8 mouse cellular contexts compared by ENCODE assay signal in genomic region chr9:62812216-62813049, GRCm38 (mm10). TPM values are rescaled to one million over a fixed set of nuclear protein-coding genes. Genes with fewer than 3 reads are reported as not detected.
DNase-seq lines count a peak whose midpoint lies in the region; ATAC-seq and TF ChIP-seq lines count a peak whose summit lies in the region.

No protein-coding gene starts in this region.

- no peaks in the 10 kb centered on the region for H3K27me3 ChIP-seq in cerebellum, adult 2 months (ENCODE audit: control insufficient read depth, insufficient read depth, low read length)
- H3K27me3 ChIP-seq in lung, embryonic 16.5 days (ENCODE audit: control insufficient read depth, insufficient read depth, low read depth, low read length): no peaks in the 10 kb centered on the region
- no peaks in the 10 kb centered on the region for H3K27me3 ChIP-seq in hindbrain, embryonic 16.5 days (replicated peaks; ENCODE audit: control insufficient read depth, insufficient read depth, low read length)
- H3K27me3 ChIP-seq in myocyte (ENCODE audit: control insufficient read depth, insufficient read depth, insufficient read length): no peaks in the 10 kb centered on the region

- peak overlapping the region; percentile 76 for H3K4me3 ChIP-seq in cerebellum, adult 2 months (replicated peaks; ENCODE audit: insufficient read depth, low read depth, low read length)
- peak overlapping the region; percentile 95 for H3K4me3 ChIP-seq in lung, embryonic 16.5 days (ENCODE audit: low read length)
- peak overlapping the region; percentile 100 for H3K4me3 ChIP-seq in hindbrain, embryonic 16.5 days (ENCODE audit: low read length)
- H3K4me3 ChIP-seq in myocyte: peak overlapping the region; percentile 90

- H3K79me2 ChIP-seq in myocyte (ENCODE audit: control insufficient read depth, insufficient read depth): peaks cover 38% of the 10 kb centered on the region

- 9% methylated on average over 14 of the region's 14 CpGs for WGBS in cerebellum, adult 2 months
- WGBS in lung, embryonic 16.5 days: 13% methylated on average over 14 of the region's 14 CpGs
- 10% methylated on average over 14 of the region's 14 CpGs for WGBS in hindbrain, embryonic 16.5 days

- peaks cover 11% of the 10 kb centered on the region for H3K4me1 ChIP-seq in cerebellum, adult 2 months (ENCODE audit: control insufficient read depth, insufficient read depth, low read length)
- peaks cover 21% of the 10 kb centered on the region for H3K4me1 ChIP-seq in lung, embryonic 16.5 days (replicated peaks; ENCODE audit: control insufficient read depth, insufficient read depth, low read length)
- peaks cover 25% of the 10 kb centered on the region for H3K4me1 ChIP-seq in hindbrain, embryonic 16.5 days (ENCODE audit: control insufficient read depth, insufficient read depth, low read depth, low read length)

- no peaks in the 10 kb centered on the region for H3K36me3 ChIP-seq in lung, embryonic 16.5 days (ENCODE audit: control insufficient read depth, insufficient read depth, low read length)
- H3K36me3 ChIP-seq in hindbrain, embryonic 16.5 days (ENCODE audit: control insufficient read depth, insufficient read depth, low read length): no peaks in the 10 kb centered on the region
- H3K36me3 ChIP-seq in myocyte (ENCODE audit: control insufficient read depth, insufficient read depth): no peaks in the 10 kb centered on the region

- peak overlapping the region; percentile 99 for H3ac ChIP-seq in myocyte (ENCODE audit: control insufficient read depth, insufficient read length)

- peak overlapping the region; percentile 93 for H3K27ac ChIP-seq in cerebellum, adult 2 months (ENCODE audit: insufficient read depth, low read length)
- peak overlapping the region; percentile 97 for H3K27ac ChIP-seq in lung, embryonic 16.5 days (ENCODE audit: low read length)
- H3K27ac ChIP-seq in hindbrain, embryonic 16.5 days (ENCODE audit: low read depth, low read length): peak overlapping the region; percentile 99

- peak; percentile 37; the same call in 1 of the 2 replicates for ATAC-seq in lung, embryonic 16.5 days (ENCODE audit: low read depth)
- peak; percentile 51 for ATAC-seq in hindbrain, embryonic 16.5 days

- H3K9me3 ChIP-seq in lung, embryonic 16.5 days (ENCODE audit: control insufficient read depth, low read length): no peaks in the 10 kb centered on the region
- no peaks in the 10 kb centered on the region for H3K9me3 ChIP-seq in hindbrain, embryonic 16.5 days (ENCODE audit: control insufficient read depth, low read length)

- no peak for TF ChIP-seq POLR2A in cerebellum, adult 2 months (IDR thresholded peaks at IDR 0.05; ENCODE audit: borderline replicate concordance, insufficient read depth, low read length)
- TF ChIP-seq POLR2A in myocyte (IDR thresholded peaks at IDR 0.05; ENCODE audit: insufficient read length, low read depth): no peak

- DNase-seq in cerebellum, adult 2 months: peak; percentile 31 to 37
- DNase-seq in cerebellum, postnatal 4 days (ENCODE audit: low spot score in 2 of 2): no peak
- DNase-seq in lung, postnatal 36 days: no peak
- DNase-seq in layer of hippocampus, adult 9-10 months (ENCODE audit: low spot score): no peak
- DNase-seq in spleen, adult 12 weeks (ENCODE audit: low spot score): no peak

- H3K4me2 ChIP-seq in lung, embryonic 16.5 days (ENCODE audit: low read depth, low read length): peak overlapping the region; percentile 89
- peak overlapping the region; percentile 73 for H3K4me2 ChIP-seq in hindbrain, embryonic 16.5 days (ENCODE audit: low read length)
- H3K4me2 ChIP-seq in myocyte (ENCODE audit: low read depth): peak overlapping the region; percentile 97

- TF ChIP-seq CTCF in cerebellum, adult 2 months (IDR thresholded peaks at IDR 0.05; ENCODE audit: borderline replicate concordance, insufficient read depth, low read depth, low read length): no peak

- H3K9ac ChIP-seq in lung, embryonic 16.5 days (ENCODE audit: low read length): peak overlapping the region; percentile 96
- peak overlapping the region; percentile 99 for H3K9ac ChIP-seq in hindbrain, embryonic 16.5 days (ENCODE audit: low read depth, low read length)

TF ChIP-seq in myocyte, 11 proteins besides CTCF, POLR2A, EP300 and RAD21:
- TF ChIP-seq MAX (IDR thresholded peaks at IDR 0.05; ENCODE audit: low read depth): no peak
- no peak for TF ChIP-seq TCF3 (IDR thresholded peaks at IDR 0.05; ENCODE audit: insufficient read length, low read depth)
- peak; percentile 44 to 77 (median 73) for TF ChIP-seq MYOD1 (IDR thresholded peaks at IDR 0.05; ENCODE audit: control insufficient read depth in 1 of 3, insufficient read length in 2 of 3, low read depth in 2 of 3)
- TF ChIP-seq USF1 (IDR thresholded peaks at IDR 0.05; ENCODE audit: low read depth): peak; percentile 61
- TF ChIP-seq REST (IDR thresholded peaks at IDR 0.05; ENCODE audit: insufficient read depth, insufficient read length): no peak
- no peak for TF ChIP-seq SRF (IDR thresholded peaks at IDR 0.05; ENCODE audit: control insufficient read depth, insufficient read length, low read depth)
- peak in 2 of 3 experiments; percentile 11 to 83 for TF ChIP-seq MYOG (IDR thresholded peaks at IDR 0.05; ENCODE audit: control insufficient read depth in 1 of 3, insufficient read depth in 1 of 3, insufficient read length in 2 of 3, low read depth in 2 of 3)
- TF ChIP-seq TCF12 (IDR thresholded peaks at IDR 0.05; ENCODE audit: insufficient read depth, poor library complexity, severe bottlenecking): no peak
- TF ChIP-seq CEBPB (IDR thresholded peaks at IDR 0.05; ENCODE audit: insufficient read depth, poor library complexity, severe bottlenecking): no peak
- peak; percentile 32 for TF ChIP-seq POLR2AphosphoS2 (IDR thresholded peaks at IDR 0.05; ENCODE audit: insufficient read length, low read depth)
- TF ChIP-seq E2F4 (IDR thresholded peaks at IDR 0.05; ENCODE audit: insufficient read depth): no peak
TF ChIP-seq in myocyte: peak in this region for 4.

RNA-seq across cellular contexts. Expression of gene Fem1b, which starts 0.7 kb away (rescaled TPM):
- polyA plus RNA-seq in cerebellum, adult 2 months (2012; rRNA removed): 42.0 and 43.3 TPM in 2 replicates
- 18.7 and 19.8 TPM in 2 replicates for polyA plus RNA-seq in lung, embryonic 16.5 days (2015; fragmentation: Nextera tagmentation; extraction: Ambion mirVana)
- polyA plus RNA-seq in hindbrain, embryonic 16.5 days (2015; fragmentation: Nextera tagmentation; extraction: Ambion mirVana): 44.5 and 55.2 TPM in 2 replicates
- 16.5 TPM for polyA plus RNA-seq in myocyte (2012; fragmentation: generic; extraction: Trizol)

RNA-seq across cellular contexts. Expression of gene Cln6, which starts 26.2 kb away (rescaled TPM):
- 17.6 and 22.1 TPM in 2 replicates for polyA plus RNA-seq in cerebellum, adult 2 months (2012; rRNA removed)
- polyA plus RNA-seq in lung, embryonic 16.5 days (2015; fragmentation: Nextera tagmentation; extraction: Ambion mirVana): 23.3 and 24.1 TPM in 2 replicates
- 6.7 and 6.9 TPM in 2 replicates for polyA plus RNA-seq in hindbrain, embryonic 16.5 days (2015; fragmentation: Nextera tagmentation; extraction: Ambion mirVana)
- 25.9 TPM for polyA plus RNA-seq in myocyte (2012; fragmentation: generic; extraction: Trizol)

RNA-seq across cellular contexts. Expression of gene Calml4, which starts 45.4 kb away (rescaled TPM):
- polyA plus RNA-seq in cerebellum, adult 2 months (2012; rRNA removed): 5.5 and 9.2 TPM in 2 replicates
- 9.7 and 11.3 TPM in 2 replicates for polyA plus RNA-seq in lung, embryonic 16.5 days (2015; fragmentation: Nextera tagmentation; extraction: Ambion mirVana)
- 22.8 and 23.5 TPM in 2 replicates for polyA plus RNA-seq in hindbrain, embryonic 16.5 days (2015; fragmentation: Nextera tagmentation; extraction: Ambion mirVana)
- polyA plus RNA-seq in myocyte (2012; fragmentation: generic; extraction: Trizol): 14.0 TPM

Comparison
In these comparisons a context has a peak if more than half of its experiments do, and no peak if none do; other contexts are left out.
1. DNase-seq: peak in cerebellum, adult 2 months (2 of 2); none in cerebellum, postnatal 4 days (0 of 2), lung, postnatal 36 days (single experiment), layer of hippocampus, adult 9-10 months (single experiment) and spleen, adult 12 weeks (single experiment).
2. Peak in every context shown above with its lines, with median percentiles within 50 percentile points of each other: H3K27ac ChIP-seq, H3K4me3 ChIP-seq and H3K4me2 ChIP-seq.